In genomic region chr1:31233319-31234036, GRCm38 (mm10) we compare ENCODE assay signal across 10 mouse cellular contexts. TPM values are rescaled to one million over a fixed set of nuclear protein-coding genes. Genes with fewer than 3 reads are reported as not detected.
DNase-seq lines count a peak whose midpoint lies in the region; ATAC-seq and TF ChIP-seq lines count a peak whose summit lies in the region.
"Had no signal": no experiment of that assay in that cellular context is flagged by ENCODE, and none has a peak within 500 bp of the region (broad histone marks: within the 10 kb centered on the region; RNA-seq: fewer than 3 reads in every experiment).

No protein-coding gene starts in this region.

- 0 out of 2 replicates have a peak, but pooled peaks cover 2% of the 10 kb centered on the region for H3K4me1 ChIP-seq in hindbrain, embryonic 16.5 days (ENCODE audit: control insufficient read depth, insufficient read depth, low read depth, low read length)
- peaks cover 9% of the 10 kb centered on the region for H3K4me1 ChIP-seq in midbrain, embryonic 12.5 days
- H3K4me1 ChIP-seq in stomach, postnatal 0 days (replicated peaks; ENCODE audit: control insufficient read depth, insufficient read depth): no peaks in the 10 kb centered on the region
- no peaks in the 10 kb centered on the region for H3K4me1 ChIP-seq in intestine, postnatal 0 days (replicated peaks; ENCODE audit: control insufficient read depth, insufficient read depth, low read length)

- peak; percentile 95 for ATAC-seq in hindbrain, embryonic 16.5 days
- peak; percentile 92 for ATAC-seq in midbrain, embryonic 12.5 days (ENCODE audit: low FRiP score, low read depth)
- ATAC-seq in stomach, postnatal 0 days (ENCODE audit: low FRiP score, low TSS enrichment): no peak
- no peak for ATAC-seq in intestine, postnatal 0 days

- no peaks in the 10 kb centered on the region for H3K9me3 ChIP-seq in hindbrain, embryonic 16.5 days (ENCODE audit: control insufficient read depth, low read length)
- H3K9me3 ChIP-seq in midbrain, embryonic 12.5 days: no peaks in the 10 kb centered on the region
- H3K9me3 ChIP-seq in stomach, postnatal 0 days (ENCODE audit: control insufficient read depth, low read length): no peaks in the 10 kb centered on the region
- H3K9me3 ChIP-seq in intestine, postnatal 0 days (ENCODE audit: control insufficient read depth): no peaks in the 10 kb centered on the region

- no peaks in the 10 kb centered on the region for H3K36me3 ChIP-seq in hindbrain, embryonic 16.5 days (ENCODE audit: control insufficient read depth, insufficient read depth, low read length)
- H3K36me3 ChIP-seq in midbrain, embryonic 12.5 days: no peaks in the 10 kb centered on the region
- no peaks in the 10 kb centered on the region for H3K36me3 ChIP-seq in stomach, postnatal 0 days (ENCODE audit: control insufficient read depth, insufficient read depth, low read length)
- H3K36me3 ChIP-seq in intestine, postnatal 0 days (ENCODE audit: control insufficient read depth, insufficient read depth): no peaks in the 10 kb centered on the region

- no peak for TF ChIP-seq CTCF in stomach, postnatal 0 days (IDR thresholded peaks at IDR 0.05; ENCODE audit: low read depth)
- TF ChIP-seq CTCF in intestine, postnatal 0 days (IDR thresholded peaks at IDR 0.05; ENCODE audit: low read depth): no peak

- no peak overlapping the region for H3K4me2 ChIP-seq in hindbrain, embryonic 16.5 days (ENCODE audit: low read length)
- no peak overlapping the region for H3K4me2 ChIP-seq in midbrain, embryonic 12.5 days (replicated peaks)
- H3K4me2 ChIP-seq in stomach, postnatal 0 days (replicated peaks; ENCODE audit: low read depth): no peak overlapping the region
- H3K4me2 ChIP-seq in intestine, postnatal 0 days (replicated peaks; ENCODE audit: low read depth): no peak overlapping the region

- H3K4me3 ChIP-seq in hindbrain, embryonic 16.5 days (ENCODE audit: low read length): no peak overlapping the region
- H3K4me3 ChIP-seq in midbrain, embryonic 12.5 days: no peak overlapping the region
- H3K4me3 ChIP-seq in stomach, postnatal 0 days (ENCODE audit: low read depth, low read length): no peak overlapping the region
- H3K4me3 ChIP-seq in intestine, postnatal 0 days (ENCODE audit: low read depth, low read length): no peak overlapping the region

- H3K27me3 ChIP-seq in hindbrain, embryonic 16.5 days (replicated peaks; ENCODE audit: control insufficient read depth, insufficient read depth, low read length): no peaks in the 10 kb centered on the region
- no peaks in the 10 kb centered on the region for H3K27me3 ChIP-seq in midbrain, embryonic 12.5 days
- no peaks in the 10 kb centered on the region for H3K27me3 ChIP-seq in stomach, postnatal 0 days (ENCODE audit: control insufficient read depth, insufficient read depth, low read length)
- H3K27me3 ChIP-seq in intestine, postnatal 0 days (replicated peaks; ENCODE audit: control insufficient read depth, insufficient read depth, low read length): no peaks in the 10 kb centered on the region

- H3K9ac ChIP-seq in hindbrain, embryonic 16.5 days (ENCODE audit: low read depth, low read length): no peak overlapping the region
- no peak overlapping the region for H3K9ac ChIP-seq in midbrain, embryonic 12.5 days (replicated peaks)
- H3K9ac ChIP-seq in stomach, postnatal 0 days (ENCODE audit: low read length): no peak overlapping the region
- H3K9ac ChIP-seq in intestine, postnatal 0 days (ENCODE audit: low read depth, low read length): no peak overlapping the region

- TF ChIP-seq EP300 in stomach, postnatal 0 days (optimal IDR thresholded peaks at IDR 0.05): no peak

- H3K27ac ChIP-seq in hindbrain, embryonic 16.5 days (ENCODE audit: low read depth, low read length): no peak overlapping the region
- H3K27ac ChIP-seq in midbrain, embryonic 12.5 days (replicated peaks): no peak overlapping the region
- no peak overlapping the region for H3K27ac ChIP-seq in stomach, postnatal 0 days (replicated peaks)
- H3K27ac ChIP-seq in intestine, postnatal 0 days (ENCODE audit: low read depth, low read length): no peak overlapping the region

- DNase-seq in embryo, embryonic 11 days: peak; percentile 14
- no peak for DNase-seq in embryo, embryonic 9.5 days (ENCODE audit: extremely low spot score)
- peak; percentile 4 for DNase-seq in cerebellum, adult 9-11 months
- no peak for DNase-seq in stomach, postnatal 0 days (ENCODE audit: low spot score)
- no peak for DNase-seq in urinary bladder, adult 18-20 months (ENCODE audit: low spot score in 2 of 2)

RNA-seq across cellular contexts. Expression of gene Pih1d3, which starts 10.8 kb away (rescaled TPM):
- not detected in 2 replicates for polyA plus RNA-seq in hindbrain, embryonic 16.5 days (2015; fragmentation: Nextera tagmentation; extraction: Ambion mirVana)
- not detected in 2 replicates for polyA plus RNA-seq in midbrain, embryonic 12.5 days (2016; fragmentation: Nextera tagmentation; extraction: Ambion mirVana)
- polyA plus RNA-seq in stomach, postnatal 0 days (2015; fragmentation: Nextera tagmentation; extraction: Ambion mirVana): not detected in 2 replicates
- polyA plus RNA-seq in intestine, postnatal 0 days (2015; fragmentation: Nextera tagmentation; extraction: Ambion mirVana): not detected in 2 replicates
- polyA plus RNA-seq: heart, postnatal 0 days; liver, embryonic 16.5 days had no signal

RNA-seq across cellular contexts. Expression of gene 4931428L18Rik, which starts 11.0 kb away (rescaled TPM):
- polyA plus RNA-seq in hindbrain, embryonic 16.5 days (2015; fragmentation: Nextera tagmentation; extraction: Ambion mirVana): not detected in 2 replicates
- not detected in 2 replicates for polyA plus RNA-seq in midbrain, embryonic 12.5 days (2016; fragmentation: Nextera tagmentation; extraction: Ambion mirVana)
- 0.16 and 0.17 TPM in 2 replicates for polyA plus RNA-seq in stomach, postnatal 0 days (2015; fragmentation: Nextera tagmentation; extraction: Ambion mirVana)
- polyA plus RNA-seq in intestine, postnatal 0 days (2015; fragmentation: Nextera tagmentation; extraction: Ambion mirVana): 0.16 TPM in 1 of 2 replicates, not detected in the other
- polyA plus RNA-seq: liver, embryonic 16.5 days had no signal

RNA-seq across cellular contexts. Expression of gene Lgsn, which starts 57.3 kb away (rescaled TPM):
- not detected in 2 replicates for polyA plus RNA-seq in hindbrain, embryonic 16.5 days (2015; fragmentation: Nextera tagmentation; extraction: Ambion mirVana)
- not detected in 2 replicates for polyA plus RNA-seq in midbrain, embryonic 12.5 days (2016; fragmentation: Nextera tagmentation; extraction: Ambion mirVana)
- not detected in 2 replicates for polyA plus RNA-seq in stomach, postnatal 0 days (2015; fragmentation: Nextera tagmentation; extraction: Ambion mirVana)
- not detected in 2 replicates for polyA plus RNA-seq in intestine, postnatal 0 days (2015; fragmentation: Nextera tagmentation; extraction: Ambion mirVana)
- polyA plus RNA-seq: heart, postnatal 0 days; liver, embryonic 16.5 days had no signal

Comparison
In these comparisons a context has a peak if more than half of its experiments do, and no peak if none do; other contexts are left out.
1. DNase-seq: peak in embryo, embryonic 11 days (single experiment) and cerebellum, adult 9-11 months (single experiment); none in embryo, embryonic 9.5 days (single experiment), stomach, postnatal 0 days (single experiment) and urinary bladder, adult 18-20 months (0 of 2).
2. ATAC-seq: peak in hindbrain, embryonic 16.5 days (single experiment) and midbrain, embryonic 12.5 days (single experiment); none in stomach, postnatal 0 days (single experiment) and intestine, postnatal 0 days (single experiment).